Mouse (Mus musculus) 3134 (cell line): ENCODE measurements around the gene Gpr150.

Experiments used
- DNase-seq: peaks from one replicate; pipeline ENCODE4 v3.0.0-alpha.2; 2011; ENCODE audit warnings: low spot score; ENCODE audit not compliant: insufficient read length; ENCODE audit errors: extremely low read depth

Gpr150 gene

GRCm38 (mm10) chr13:76017465-76017864, 39.3 kb downstream of the Gpr150 start:
- DNase-seq = no peak

- no peak for DNase-seq
These were observed 42.3 kb downstream of the Gpr150 start for GRCm38 (mm10) chr13:76014511-76014910.
